Mouse (Mus musculus) adrenal gland, adult (tissue): ENCODE data around the gene Ctnnd1.
A peak's percentile ranks its signal among the peaks of the same experiment; 100 is the strongest.
"Not testable (repeated sequence)": the region's sequence is repeated elsewhere in the genome, so short reads cannot be mapped to it uniquely, and the experiment has no call there.

Experiments used
- DNase-seq, 2 experiments: peaks; one replicate each; pipeline ENCODE4 v3.0.0; 2022 to 2023; ENCODE audit warnings: low spot score in 1 of 2; ENCODE audit not compliant: inconsistent age in 2 of 2

Gene Ctnnd1

DNA sequence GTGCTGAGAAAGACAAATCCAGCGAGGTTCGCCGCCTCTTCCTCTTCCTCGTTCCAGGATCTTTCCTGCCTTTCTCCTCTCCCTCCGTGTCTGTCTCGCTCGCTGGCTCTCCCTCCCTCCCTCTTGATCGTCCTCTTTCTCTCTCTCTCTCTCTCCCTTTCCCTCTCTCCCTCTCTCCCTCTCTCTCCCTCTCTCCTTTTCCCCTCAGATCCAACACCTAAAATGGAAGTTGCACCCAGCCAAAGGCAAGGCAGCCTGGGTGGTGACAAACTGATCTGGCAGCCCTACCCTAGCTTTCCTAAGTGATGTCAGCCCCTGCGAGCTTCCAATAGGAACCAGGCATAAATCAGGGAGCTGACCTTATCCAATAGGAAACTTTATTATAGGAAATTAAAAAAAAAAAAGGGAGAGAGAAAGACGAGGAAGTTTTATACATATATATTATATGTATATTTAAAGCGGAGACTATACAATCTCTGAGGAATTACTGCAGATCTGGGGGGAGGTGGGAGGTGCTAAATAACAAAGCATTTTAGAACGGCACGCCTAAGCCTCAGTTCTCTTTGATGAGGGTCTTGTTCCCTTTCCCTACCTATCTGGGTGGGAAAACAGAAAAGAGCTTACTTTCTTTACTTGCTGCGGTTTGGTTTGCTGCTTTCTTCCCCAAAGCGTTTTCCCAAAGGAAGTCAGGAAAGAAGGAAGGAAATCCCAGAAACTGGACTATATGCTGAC is at the start of gene Ctnnd1:
Gene Ctnnd1, minus strand, starts transcription at position 302 of the 732 bp plus-strand sequence.
- DNase-seq: peak; percentile 89 to 97

GRCm38 (mm10) chr2:84695007-84695695 is 44.6 kb upstream of the Ctnnd1 start:
- DNase-seq: no peak

- DNase-seq: no peak
These were observed 39.5 kb upstream of the Ctnnd1 start for GRCm38 (mm10) chr2:84690050-84690449.

DNA sequence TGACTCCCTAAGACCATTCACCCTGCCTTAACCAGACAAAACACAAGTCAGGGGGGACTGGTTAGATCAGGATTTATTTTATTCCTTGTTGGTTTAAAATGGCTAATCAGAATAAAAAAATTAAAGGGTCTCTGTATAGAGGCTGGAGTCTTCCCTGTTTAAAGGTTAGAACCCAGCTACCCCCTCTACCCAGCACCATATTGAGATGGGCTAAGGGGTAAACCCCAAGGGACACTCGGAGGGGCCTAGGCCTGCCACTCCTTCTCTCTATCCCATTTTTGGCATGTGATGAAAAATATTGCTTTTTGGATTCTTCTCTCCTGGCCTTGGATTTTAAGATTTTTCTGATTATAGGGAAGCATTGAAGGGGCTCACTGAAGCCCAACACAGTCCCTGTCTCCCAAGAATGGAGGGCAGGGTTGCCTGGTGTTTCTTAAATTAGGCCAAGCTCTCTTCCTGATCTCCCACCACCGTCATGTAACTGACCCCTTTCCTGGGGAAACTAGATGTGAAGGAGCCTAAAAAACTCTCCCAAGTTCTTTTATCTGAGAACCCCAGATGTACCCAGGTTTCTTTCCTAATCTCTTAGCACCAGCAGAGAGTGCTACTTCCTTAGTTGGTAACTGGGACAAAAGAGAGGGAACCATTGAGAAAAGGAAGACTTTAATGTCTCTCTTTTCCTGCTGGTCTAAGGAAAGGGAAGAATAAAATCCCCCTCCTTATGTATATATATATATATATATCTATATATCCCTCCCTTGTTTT is 37.7 kb upstream of the Ctnnd1 start:
- DNase-seq: no peak

- DNase-seq: no peak
These were observed 32.1 kb upstream of the Ctnnd1 start for GRCm38 (mm10) chr2:84682605-84683183.

DNA sequence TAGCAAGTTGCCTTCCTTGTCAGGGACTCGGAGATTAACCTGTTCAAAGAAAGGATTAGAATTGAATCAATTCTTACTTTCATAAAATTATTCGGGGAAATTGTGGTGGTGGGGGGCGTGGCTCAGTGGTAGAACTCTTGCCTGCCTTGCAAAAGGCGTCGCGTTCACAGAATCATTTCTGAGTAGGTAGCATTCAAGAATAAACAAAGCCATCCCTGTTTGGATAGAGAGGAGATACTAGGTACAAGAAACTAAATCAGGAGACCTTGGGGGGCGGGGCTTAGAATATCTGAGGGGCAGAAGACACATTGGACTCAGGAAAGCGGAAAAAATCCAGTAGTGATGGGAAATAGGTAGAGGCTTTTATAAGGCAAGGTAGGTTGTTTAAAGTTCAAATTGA is 28.5 kb upstream of the Ctnnd1 start, which contains the start of gene Tmx2:
Gene Tmx2, minus strand, starts transcription at position 125 of the 400 bp plus-strand sequence.
- DNase-seq: peak in 1 of 2 experiments; percentile 54

GRCm38 (mm10) chr2:84677968-84678880 is 27.7 kb upstream of the Ctnnd1 start, which contains the start of the genes Gm28635 and Med19:
Gm28635 (minus strand) TSS chr2:84678041.
Med19 (plus strand) TSS chr2:84678402.
- DNase-seq: peak; percentile 94 to 98

DNA sequence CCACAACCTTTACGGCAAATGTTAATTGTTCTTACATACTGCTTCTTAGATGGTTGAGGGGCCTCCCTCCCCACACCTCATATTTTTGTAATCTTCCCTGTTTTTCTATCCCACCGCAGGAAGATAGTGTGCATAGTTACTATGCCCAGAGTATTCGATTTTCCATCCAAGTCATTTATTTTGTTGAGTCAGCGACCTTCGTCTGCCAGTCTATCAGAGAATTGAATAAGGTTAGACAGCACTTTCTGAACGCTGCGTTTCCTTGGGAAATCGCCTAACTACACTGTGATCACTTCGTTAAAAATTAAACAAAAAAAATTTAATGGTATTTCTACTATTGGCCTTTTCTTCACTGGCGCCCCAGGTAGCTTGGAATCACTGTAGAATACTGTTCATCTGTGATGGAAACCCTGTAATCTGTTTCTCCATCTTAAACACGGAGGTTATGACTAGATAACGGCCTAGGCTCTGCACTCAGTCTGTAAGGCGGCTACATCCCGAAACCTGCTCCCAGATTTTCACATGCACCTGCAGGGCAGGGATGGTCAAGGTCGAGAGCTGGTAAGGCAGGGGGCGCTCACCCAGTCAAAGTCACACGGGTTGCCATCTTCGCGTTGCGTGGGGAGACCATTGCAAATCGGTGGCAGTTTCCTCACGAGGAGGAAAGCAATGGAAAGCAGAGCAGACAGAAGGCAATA is 26.9 kb upstream of the Ctnnd1 start:
- no peak for DNase-seq

GRCm38 (mm10) chr2:84671535-84671934 is 21.0 kb upstream of the Ctnnd1 start:
- DNase-seq: not testable (repeated sequence)

DNA sequence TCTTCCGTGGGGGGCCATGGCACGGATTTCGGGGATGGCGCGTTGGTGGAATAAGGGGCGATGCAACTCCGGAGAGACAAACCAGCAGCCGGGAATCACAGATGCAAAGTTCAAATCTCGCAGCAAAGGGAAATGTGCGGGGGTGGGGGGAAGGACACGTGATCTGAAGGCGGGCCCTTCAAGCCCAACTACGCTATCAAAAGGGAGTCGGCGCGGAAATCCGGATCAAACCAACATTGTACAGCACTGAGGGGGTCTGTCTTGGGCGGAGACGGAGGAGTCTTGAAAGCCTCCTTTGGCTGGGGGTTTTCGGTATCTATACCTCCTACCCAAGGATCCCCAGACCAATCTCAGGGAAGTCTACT is 20.0 kb upstream of the Ctnnd1 start, which contains the start of gene Selenoh:
Gene Selenoh, minus strand, starts transcription at position 202 of the 365 bp plus-strand sequence.
- DNase-seq: peak; percentile 81 to 94

DNA sequence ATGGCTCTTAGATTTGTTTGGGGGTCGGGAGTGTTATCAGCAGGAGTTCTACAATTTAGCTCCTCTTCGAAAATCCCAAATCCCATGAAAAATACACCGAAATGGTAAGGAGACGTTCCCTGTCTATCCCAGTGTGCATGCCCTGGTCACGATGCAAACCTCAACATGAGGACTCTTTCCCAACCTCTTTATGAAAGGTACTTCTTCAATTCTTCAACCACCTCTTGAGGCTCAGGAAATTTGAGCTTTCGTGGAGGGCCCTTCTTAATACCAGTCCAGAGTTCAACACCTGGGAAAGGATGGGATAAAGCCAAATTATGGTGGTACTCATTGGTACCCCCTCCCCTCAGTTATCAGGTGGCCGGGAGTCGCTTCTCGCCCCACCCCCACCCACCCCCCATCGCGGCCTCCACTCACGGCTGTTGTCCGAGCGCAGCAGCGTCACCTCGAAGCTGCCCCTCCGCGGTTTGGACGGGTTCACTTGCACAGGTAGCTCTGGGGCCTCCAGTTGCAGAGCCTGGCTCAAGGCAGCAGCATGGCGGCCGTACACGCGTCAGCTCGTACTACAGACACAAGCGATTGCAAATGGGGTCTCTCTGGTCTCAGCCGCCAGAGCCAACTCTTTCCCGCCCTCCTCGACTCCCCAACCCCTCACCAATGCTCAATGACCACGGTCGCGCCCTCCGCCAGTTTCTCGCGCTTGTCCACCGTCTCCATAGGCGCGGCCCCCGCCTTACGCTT is 19.4 kb upstream of the Ctnnd1 start:
- DNase-seq: no peak

- peak in 1 of 2 experiments; percentile 41 for DNase-seq
These were observed 15.5 kb upstream of the Ctnnd1 start for GRCm38 (mm10) chr2:84666081-84666480.

DNA sequence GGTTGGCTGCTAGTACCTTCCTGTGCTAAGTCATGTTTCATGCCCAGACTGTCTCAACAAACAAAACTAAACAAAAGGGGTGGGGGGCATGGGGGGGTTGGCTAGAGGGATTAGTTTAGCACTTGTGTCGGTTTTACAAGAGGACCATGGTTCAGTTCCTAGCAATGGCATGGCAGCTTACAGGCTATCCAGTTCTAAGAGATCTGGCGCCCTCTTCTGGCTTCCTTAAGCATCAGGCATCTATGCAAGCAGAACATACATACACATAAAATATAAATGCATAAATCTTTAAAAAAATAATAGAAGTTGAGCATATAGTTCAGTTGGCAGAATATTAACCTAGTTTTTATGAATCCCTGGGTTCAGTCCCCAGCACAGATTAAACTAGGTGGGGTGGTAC is 12.3 kb upstream of the Ctnnd1 start:
- peak; percentile 55 to 75 for DNase-seq

- peak in 1 of 2 experiments; percentile 87 for DNase-seq
These were observed 9.7 kb upstream of the Ctnnd1 start for GRCm38 (mm10) chr2:84660253-84660652.

DNA sequence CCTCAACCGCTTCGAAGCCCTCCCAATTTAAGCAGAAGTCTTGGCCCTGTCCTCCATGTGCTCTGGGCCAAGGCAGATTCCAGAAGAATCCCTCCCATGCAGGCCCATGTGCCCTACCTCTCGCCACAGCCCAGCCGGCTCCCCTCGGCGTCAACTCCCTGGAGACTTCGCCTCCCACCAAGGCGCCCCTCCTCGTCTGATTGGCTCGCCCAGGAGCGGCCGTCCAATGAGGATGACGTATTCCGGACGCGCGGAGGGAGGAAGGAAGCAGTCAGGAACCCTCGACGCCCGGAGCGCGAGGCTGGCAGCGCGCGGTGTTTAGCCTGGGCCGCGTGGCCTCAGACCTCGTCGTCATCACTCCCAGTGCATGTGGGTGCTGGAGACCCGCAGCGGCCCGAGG is 8.2 kb upstream of the Ctnnd1 start, which contains the start of gene Btbd18:
Gene Btbd18, plus strand, starts transcription at position 274 of the 400 bp plus-strand sequence.
- DNase-seq: no peak

GRCm38 (mm10) chr2:84655864-84656263 is 5.3 kb upstream of the Ctnnd1 start:
- DNase-seq: no peak

- no peak for DNase-seq
These were observed 2.8 kb upstream of the Ctnnd1 start for GRCm38 (mm10) chr2:84653354-84653753.

DNA sequence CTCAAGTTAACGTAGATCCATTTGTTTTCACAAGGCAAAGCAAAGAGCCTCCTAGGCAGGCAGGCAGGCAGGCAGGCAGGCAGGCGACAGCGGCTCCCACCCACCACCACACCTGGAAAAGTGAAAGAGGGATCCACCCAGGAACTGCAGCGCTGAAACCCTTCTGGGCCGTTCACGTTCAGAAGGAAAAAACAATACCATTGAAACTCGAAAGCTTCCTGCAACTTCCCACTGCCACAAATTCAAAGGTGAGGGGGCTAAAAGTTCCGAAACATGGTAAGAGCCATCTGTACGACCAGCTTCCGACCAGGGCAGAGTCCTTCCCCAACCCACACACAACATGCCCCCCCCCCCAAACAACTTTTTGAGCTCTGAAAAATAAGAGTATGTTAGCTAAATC is 891 bp downstream of the Ctnnd1 start:
- DNase-seq: peak in 1 of 2 experiments; percentile 77
